Mouse (Mus musculus) erythroblast, embryonic 14.5 days (primary cell): ENCODE measurements around the gene Kcp.

Experiments used
- GATA1 ChIP-seq: IDR thresholded peaks from 2 replicates; pipeline ENCODE4 v1.6.1; 2012; ENCODE audit warnings: low read length, inconsistent platforms, mixed read lengths
- TAL1 ChIP-seq: IDR thresholded peaks from 3 replicates; pipeline ENCODE4 v1.6.1; 2012; ENCODE audit warnings: low read length, inconsistent platforms, mixed read lengths

DNA sequence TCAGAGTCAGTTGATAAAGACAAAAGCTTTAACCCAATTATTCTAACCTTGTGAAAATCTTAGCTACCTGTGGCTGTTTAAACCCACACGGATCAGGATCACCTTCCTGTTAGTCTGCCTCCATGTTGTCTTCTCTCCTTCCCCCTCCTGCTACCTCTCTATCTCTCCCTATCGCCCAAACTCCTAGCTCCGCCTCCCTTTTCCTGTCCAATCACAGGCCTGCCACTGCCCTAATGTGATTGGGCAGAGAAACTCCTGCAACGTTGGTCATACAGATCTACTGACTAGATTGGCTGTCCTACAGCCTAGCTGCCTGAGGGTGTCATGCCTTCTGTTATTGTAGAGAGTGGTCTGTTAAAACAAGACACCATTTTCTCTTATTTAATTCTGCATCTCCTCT, 57.9 kb downstream of the Kcp start:
- TF ChIP-seq GATA1 (no peak), TAL1 (no peak)
